Mouse (Mus musculus) heart, embryonic 16.5 days (tissue): ENCODE measurements at regions not wholly inside any gene's neighbourhood (a gene's known extent, or its start where the extent isn't known, plus 50 kb on each side); places are given as distances from the start of the nearest gene placed in this dataset.

Experiments
- ATAC-seq: fragments of 200-750 bp; cut with Nextera tagmentation; replicated peaks from 2 replicates; pipeline ENCODE4 v1.8.0; 2017; ENCODE audit warnings: moderate number of reproducible peaks; ENCODE audit not compliant: insufficient read depth, low FRiP score; ENCODE audit errors: extremely low read depth
- H3K27ac ChIP-seq: fragments of 300-500 bp; sonication (generic); 2 replicates; pipeline ENCODE4 v1.5.1; 2014; ENCODE audit warnings: mild to moderate bottlenecking, low read length, control low read depth, moderate library complexity
- H3K27me3 ChIP-seq: fragments of 300-500 bp; sonication (generic); 2 replicates; pipeline ENCODE4 v1.6.1; 2014; ENCODE audit warnings: low read length, mixed read lengths; ENCODE audit not compliant: control insufficient read depth, insufficient read depth
- H3K36me3 ChIP-seq: fragments of 300-500 bp; sonication (generic); 2 replicates; pipeline ENCODE4 v1.6.1; 2014; ENCODE audit not compliant: control insufficient read depth, insufficient read depth
- H3K4me1 ChIP-seq: fragments of 300-500 bp; sonication (generic); 2 replicates; pipeline ENCODE4 v1.6.1; 2014; ENCODE audit warnings: low read length, mixed read lengths; ENCODE audit not compliant: control insufficient read depth, insufficient read depth
- H3K4me2 ChIP-seq: fragments of 300-500 bp; sonication (generic); 2 replicates; pipeline ENCODE4 v1.6.1; 2014; ENCODE audit warnings: low read depth, mild to moderate bottlenecking, control low read depth, low read length
- H3K4me3 ChIP-seq: fragments of 300-500 bp; sonication (generic); 2 replicates; pipeline ENCODE4 v1.5.1; 2014; ENCODE audit warnings: mild to moderate bottlenecking, control low read depth, low read length
- H3K9ac ChIP-seq: fragments of 300-500 bp; sonication (generic); 2 replicates; pipeline ENCODE4 v1.6.1; 2014; ENCODE audit warnings: low read length, control low read depth
- H3K9me3 ChIP-seq: fragments of 300-500 bp; sonication (generic); replicated peaks from 2 replicates; pipeline ENCODE4 v1.6.1; 2016; ENCODE audit warnings: low read length; ENCODE audit not compliant: control insufficient read depth
- WGBS: fragments of 180-500 bp; shearing (Covaris S2); extraction: QIAGEN DNeasy Blood & Tissue Kit; methylation state at CpG from one replicate; pipeline ENCODE4 v1.1.7; 2014; 5-methylcytosine and 5-hydroxymethylcytosine counted together

GRCm38 (mm10) chr2:135525779-135526178, 133.0 kb upstream of the Plcb4 start:
- H3K4me3 ChIP-seq = no peak overlapping the region
- no peak overlapping the region for H3K4me2 ChIP-seq
- no peak overlapping the region for H3K27ac ChIP-seq
- no peak for ATAC-seq
- 100% methylated on average over 1 of the region's 1 CpGs for WGBS
- no peaks in the 10 kb centered on the region for H3K4me1 ChIP-seq
- H3K9ac ChIP-seq = no peak overlapping the region
- H3K36me3 ChIP-seq = no peaks in the 10 kb centered on the region
- no peaks in the 10 kb centered on the region for H3K9me3 ChIP-seq
- H3K27me3 ChIP-seq = no peaks in the 10 kb centered on the region

- no peak for ATAC-seq
- WGBS = 64% methylated on average over 3 of the region's 3 CpGs
- H3K4me3 ChIP-seq = no peak overlapping the region
- H3K9ac ChIP-seq = no peak overlapping the region
- no peaks in the 10 kb centered on the region for H3K9me3 ChIP-seq
- H3K27ac ChIP-seq = no peak overlapping the region
- no peaks in the 10 kb centered on the region for H3K4me1 ChIP-seq
- no peak overlapping the region for H3K4me2 ChIP-seq
- no peaks in the 10 kb centered on the region for H3K27me3 ChIP-seq
- H3K36me3 ChIP-seq = no peaks in the 10 kb centered on the region
Measured at GRCm38 (mm10) chr2:135529619-135530018, 129.2 kb upstream of the Plcb4 start.

- WGBS = 10% methylated on average over 11 of the region's 11 CpGs
- Histone ChIP-seq H3K36me3 (no peaks in the 10 kb centered on the region), H3K4me2 (peak overlapping the region; percentile 50), H3K27me3 (no peaks in the 10 kb centered on the region), H3K27ac (peak overlapping the region; percentile 86), H3K4me1 (peaks cover 23% of the 10 kb centered on the region), H3K4me3 (peak overlapping the region; percentile 9), H3K9ac (peak overlapping the region; percentile 39), H3K9me3 (0 out of 2 replicates have a peak, but pooled peaks cover 2% of the 10 kb centered on the region)
- peak; percentile 63 for ATAC-seq
Measured at GRCm38 (mm10) chr2:135536303-135536871, 122.4 kb upstream of the Plcb4 start.

- ATAC-seq = no peak
- H3K4me2 ChIP-seq = no peak overlapping the region
- WGBS = 70% methylated on average over 2 of the region's 2 CpGs
- peak overlapping the region; percentile 86 for H3K27ac ChIP-seq
- H3K27me3 ChIP-seq = no peaks in the 10 kb centered on the region
- H3K4me3 ChIP-seq = no peak overlapping the region
- H3K36me3 ChIP-seq = no peaks in the 10 kb centered on the region
- H3K4me1 ChIP-seq = peaks cover 23% of the 10 kb centered on the region
- H3K9ac ChIP-seq = no peak overlapping the region
- 0 out of 2 replicates have a peak, but pooled peaks cover 2% of the 10 kb centered on the region for H3K9me3 ChIP-seq
Measured at GRCm38 (mm10) chr2:135538022-135538421, 120.8 kb upstream of the Plcb4 start.

- ATAC-seq = no peak
- no peak overlapping the region for H3K4me2 ChIP-seq
- H3K9me3 ChIP-seq = 0 out of 2 replicates have a peak, but pooled peaks cover 2% of the 10 kb centered on the region
- no peaks in the 10 kb centered on the region for H3K27me3 ChIP-seq
- H3K36me3 ChIP-seq = no peaks in the 10 kb centered on the region
- no peak overlapping the region for H3K27ac ChIP-seq
- 75% methylated on average over 2 of the region's 2 CpGs for WGBS
- H3K4me1 ChIP-seq = peaks cover 20% of the 10 kb centered on the region
- no peak overlapping the region for H3K4me3 ChIP-seq
- no peak overlapping the region for H3K9ac ChIP-seq
Measured at GRCm38 (mm10) chr2:135541058-135541457, 117.8 kb upstream of the Plcb4 start.

GRCm38 (mm10) chr2:135541930-135542329, 116.9 kb upstream of the Plcb4 start:
- Histone ChIP-seq H3K9ac (no peak overlapping the region), H3K4me2 (no peak overlapping the region), H3K4me1 (peaks cover 13% of the 10 kb centered on the region), H3K9me3 (0 out of 2 replicates have a peak, but pooled peaks cover 2% of the 10 kb centered on the region), H3K27ac (no peak overlapping the region), H3K4me3 (no peak overlapping the region), H3K36me3 (no peaks in the 10 kb centered on the region), H3K27me3 (no peaks in the 10 kb centered on the region)
- ATAC-seq = no peak

GRCm38 (mm10) chr2:135544882-135545281, 113.9 kb upstream of the Plcb4 start:
- H3K27me3 ChIP-seq = no peaks in the 10 kb centered on the region
- H3K9me3 ChIP-seq = no peaks in the 10 kb centered on the region
- H3K36me3 ChIP-seq = no peaks in the 10 kb centered on the region
- no peak for ATAC-seq
- H3K4me3 ChIP-seq = no peak overlapping the region
- H3K4me2 ChIP-seq = no peak overlapping the region
- H3K4me1 ChIP-seq = no peaks in the 10 kb centered on the region
- no peak overlapping the region for H3K27ac ChIP-seq
- H3K9ac ChIP-seq = no peak overlapping the region

- no peak for ATAC-seq
- Histone ChIP-seq H3K4me3 (no peak overlapping the region), H3K4me2 (no peak overlapping the region), H3K9ac (no peak overlapping the region), H3K4me1 (no peaks in the 10 kb centered on the region), H3K27me3 (no peaks in the 10 kb centered on the region), H3K27ac (no peak overlapping the region), H3K36me3 (no peaks in the 10 kb centered on the region), H3K9me3 (no peaks in the 10 kb centered on the region)
- 86% methylated on average over 3 of the region's 3 CpGs for WGBS
Measured at GRCm38 (mm10) chr2:135547966-135548365, 110.8 kb upstream of the Plcb4 start.

GRCm38 (mm10) chr2:135553031-135553430, 105.8 kb upstream of the Plcb4 start:
- no peak overlapping the region for H3K9ac ChIP-seq
- 39% methylated on average over 3 of the region's 3 CpGs for WGBS
- no peaks in the 10 kb centered on the region for H3K4me1 ChIP-seq
- H3K4me3 ChIP-seq = no peak overlapping the region
- no peak overlapping the region for H3K27ac ChIP-seq
- H3K9me3 ChIP-seq = no peaks in the 10 kb centered on the region; the same call in 1 of the 2 replicates
- no peak for ATAC-seq
- no peak overlapping the region for H3K4me2 ChIP-seq
- H3K36me3 ChIP-seq = no peaks in the 10 kb centered on the region
- H3K27me3 ChIP-seq = no peaks in the 10 kb centered on the region
